Mouse (Mus musculus) myocyte (in vitro differentiated cells): ENCODE data around the gene Spsb2. TPM values are rescaled to one million over a fixed set of nuclear protein-coding genes. Genes with fewer than 3 reads are reported as not detected.
"Not testable (repeated sequence)": the region's sequence is repeated elsewhere in the genome, so short reads cannot be mapped to it uniquely, and the experiment has no call there.

ENCODE experiments used
- H3K27me3 ChIP-seq: one replicate; pipeline ENCODE4 v1.6.1; 2011; ENCODE audit not compliant: control insufficient read depth, insufficient read depth, insufficient read length
- H3K36me3 ChIP-seq: one replicate; pipeline ENCODE4 v1.6.1; 2011; ENCODE audit not compliant: control insufficient read depth, insufficient read depth
- H3K4me2 ChIP-seq: one replicate; pipeline ENCODE4 v1.6.1; 2011; ENCODE audit warnings: low read depth, control low read depth
- H3K4me3 ChIP-seq: one replicate; pipeline ENCODE4 v1.5.1; 2011; ENCODE audit warnings: mild to moderate bottlenecking, control low read depth, moderate library complexity
- H3K79me2 ChIP-seq: one replicate; pipeline ENCODE4 v1.6.1; 2011; ENCODE audit not compliant: control insufficient read depth, insufficient read depth
- H3ac ChIP-seq: one replicate; pipeline ENCODE4 v1.6.1; 2011; ENCODE audit not compliant: control insufficient read depth, insufficient read length
- CEBPB ChIP-seq: IDR thresholded peaks from 2 replicates; pipeline ENCODE4 v1.6.1; 2011; ENCODE audit warnings: mild to moderate bottlenecking, moderate library complexity; ENCODE audit not compliant: poor library complexity, insufficient read depth, severe bottlenecking
- E2F4 ChIP-seq: IDR thresholded peaks from one replicate; pipeline ENCODE4 v1.6.1; 2011; ENCODE audit warnings: mild to moderate bottlenecking, control low read depth, moderate library complexity; ENCODE audit not compliant: insufficient read depth
- MAX ChIP-seq: IDR thresholded peaks from one replicate; pipeline ENCODE4 v1.6.1; 2011; ENCODE audit warnings: low read depth, mild to moderate bottlenecking, control low read depth
- MYOD1 ChIP-seq, 3 experiments: IDR thresholded peaks; one replicate each; pipeline ENCODE4 v1.6.1; 2011; ENCODE audit warnings: control low read depth in 2 of 3, low read depth in 2 of 3, mild to moderate bottlenecking in 2 of 3, moderate library complexity in 1 of 3; ENCODE audit not compliant: insufficient read length in 2 of 3, control insufficient read depth in 1 of 3
- MYOG ChIP-seq, 3 experiments: IDR thresholded peaks; one replicate each; pipeline ENCODE4 v1.6.1; 2011; ENCODE audit warnings: control low read depth in 2 of 3, low read depth in 2 of 3, mild to moderate bottlenecking in 2 of 3; ENCODE audit not compliant: insufficient read length in 2 of 3, control insufficient read depth in 1 of 3, insufficient read depth in 1 of 3
- POLR2A ChIP-seq: IDR thresholded peaks from one replicate; pipeline ENCODE4 v1.6.1; 2011; ENCODE audit warnings: low read depth, mild to moderate bottlenecking, control low read depth, moderate library complexity; ENCODE audit not compliant: insufficient read length
- POLR2AphosphoS2 ChIP-seq: IDR thresholded peaks from one replicate; pipeline ENCODE4 v1.6.1; 2011; ENCODE audit warnings: low read depth, control low read depth; ENCODE audit not compliant: insufficient read length
- REST ChIP-seq: IDR thresholded peaks from one replicate; pipeline ENCODE4 v1.6.1; 2011; ENCODE audit warnings: mild to moderate bottlenecking, control low read depth, moderate library complexity; ENCODE audit not compliant: insufficient read depth, insufficient read length
- SRF ChIP-seq: IDR thresholded peaks from one replicate; pipeline ENCODE4 v1.6.1; 2011; ENCODE audit warnings: low read depth; ENCODE audit not compliant: control insufficient read depth, insufficient read length
- TCF12 ChIP-seq: IDR thresholded peaks from one replicate; pipeline ENCODE4 v1.6.1; 2011; ENCODE audit warnings: mild to moderate bottlenecking, control low read depth; ENCODE audit not compliant: poor library complexity, insufficient read depth, severe bottlenecking
- TCF3 ChIP-seq: IDR thresholded peaks from one replicate; pipeline ENCODE4 v1.6.1; 2011; ENCODE audit warnings: low read depth, control low read depth; ENCODE audit not compliant: insufficient read length
- USF1 ChIP-seq: IDR thresholded peaks from one replicate; pipeline ENCODE4 v1.6.1; 2011; ENCODE audit warnings: low read depth, mild to moderate bottlenecking, control low read depth, moderate library complexity
- polyA plus RNA-seq: library from polyadenylated mRNA; unstranded; fragments of >200 nt; fragmentation: generic; extraction: Trizol; gene quantifications from one replicate; pipeline ENCODE4 v1.2.1, GENCODE M21; 2012; ENCODE audit warnings: missing spikeins

Gene Spsb2
- polyA plus RNA-seq, 1 experiment: 41.2 TPM

DNA sequence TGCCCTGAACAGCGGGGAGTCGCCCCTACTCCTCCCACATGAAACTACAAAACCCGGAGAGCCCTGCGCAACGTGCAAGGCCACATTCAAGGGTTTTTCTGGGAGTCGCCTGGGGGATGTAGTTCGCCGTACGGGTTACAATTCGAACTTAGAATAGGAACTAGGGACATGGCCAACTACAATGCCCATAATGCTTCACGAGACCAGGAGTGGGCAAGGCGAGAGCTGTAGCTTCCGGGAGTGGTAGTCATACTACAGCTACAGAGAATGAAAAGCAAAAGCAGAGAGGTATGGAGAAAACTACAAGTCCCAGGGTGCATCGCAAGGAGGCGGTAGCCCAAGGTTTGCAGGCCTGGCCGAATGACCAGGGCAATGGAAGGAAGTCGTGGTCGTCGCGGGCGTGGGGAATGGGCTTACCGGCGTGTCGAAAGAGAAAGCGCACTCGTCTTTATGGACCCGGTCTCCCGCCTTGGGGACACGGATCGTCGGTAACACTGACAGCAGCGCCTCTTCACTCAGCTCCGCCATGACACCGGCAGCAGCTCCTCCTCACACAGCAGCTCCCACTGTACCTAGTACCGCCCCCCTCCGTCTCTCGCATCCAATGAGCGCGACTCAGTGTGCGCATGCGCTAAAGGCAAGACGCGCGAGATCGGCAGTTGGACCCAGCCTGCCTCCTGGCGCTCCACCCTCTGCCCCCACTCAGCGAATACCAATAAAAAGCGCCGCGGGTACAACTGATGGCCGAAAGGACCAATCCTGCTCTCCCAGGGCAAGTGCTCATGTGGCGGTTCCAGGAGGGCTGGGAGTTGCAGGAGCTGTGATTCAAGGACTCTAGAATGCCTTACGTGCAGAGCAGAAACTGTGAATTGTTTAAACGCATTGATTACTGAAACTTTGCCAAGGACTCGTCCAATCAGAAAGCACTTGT, 20.7 kb downstream of the Spsb2 start, which contains the start of the genes Usp5 and Cdca3:
TSS of gene Usp5 (minus strand) at position 617 of the 931 bp plus-strand sequence.
TSS of gene Cdca3 (plus strand) at position 680 of the 931 bp plus-strand sequence.
- TF ChIP-seq USF1 (peak; percentile 41), TCF3 (no peak), E2F4 (no peak), MAX (no peak), TCF12 (no peak), MYOD1 (IDR thresholded peaks at IDR 0.05; ENCODE audit: control insufficient read depth in 1 of 3, insufficient read length in 2 of 3, low read depth in 2 of 3) (no peak), MYOG (IDR thresholded peaks at IDR 0.05; ENCODE audit: control insufficient read depth in 1 of 3, insufficient read depth in 1 of 3, insufficient read length in 2 of 3, low read depth in 2 of 3) (peak in 1 of 3 experiments; percentile 2), REST (no peak), CEBPB (no peak), POLR2AphosphoS2 (peak; percentile 51), SRF (peak; percentile 52), POLR2A (peak; percentile 83)
- peaks cover 20% of the 10 kb centered on the region for H3K36me3 ChIP-seq
- H3K4me3 ChIP-seq: peak within 1 kb of the TSS; percentile 93
- peak within 1 kb of the TSS; percentile 96 for H3K4me2 ChIP-seq
- peaks cover 35% of the 10 kb centered on the region for H3K79me2 ChIP-seq
- peak within 1 kb of the TSS; percentile 38 for H3ac ChIP-seq
- H3K27me3 ChIP-seq: no peaks in the 10 kb centered on the region

DNA sequence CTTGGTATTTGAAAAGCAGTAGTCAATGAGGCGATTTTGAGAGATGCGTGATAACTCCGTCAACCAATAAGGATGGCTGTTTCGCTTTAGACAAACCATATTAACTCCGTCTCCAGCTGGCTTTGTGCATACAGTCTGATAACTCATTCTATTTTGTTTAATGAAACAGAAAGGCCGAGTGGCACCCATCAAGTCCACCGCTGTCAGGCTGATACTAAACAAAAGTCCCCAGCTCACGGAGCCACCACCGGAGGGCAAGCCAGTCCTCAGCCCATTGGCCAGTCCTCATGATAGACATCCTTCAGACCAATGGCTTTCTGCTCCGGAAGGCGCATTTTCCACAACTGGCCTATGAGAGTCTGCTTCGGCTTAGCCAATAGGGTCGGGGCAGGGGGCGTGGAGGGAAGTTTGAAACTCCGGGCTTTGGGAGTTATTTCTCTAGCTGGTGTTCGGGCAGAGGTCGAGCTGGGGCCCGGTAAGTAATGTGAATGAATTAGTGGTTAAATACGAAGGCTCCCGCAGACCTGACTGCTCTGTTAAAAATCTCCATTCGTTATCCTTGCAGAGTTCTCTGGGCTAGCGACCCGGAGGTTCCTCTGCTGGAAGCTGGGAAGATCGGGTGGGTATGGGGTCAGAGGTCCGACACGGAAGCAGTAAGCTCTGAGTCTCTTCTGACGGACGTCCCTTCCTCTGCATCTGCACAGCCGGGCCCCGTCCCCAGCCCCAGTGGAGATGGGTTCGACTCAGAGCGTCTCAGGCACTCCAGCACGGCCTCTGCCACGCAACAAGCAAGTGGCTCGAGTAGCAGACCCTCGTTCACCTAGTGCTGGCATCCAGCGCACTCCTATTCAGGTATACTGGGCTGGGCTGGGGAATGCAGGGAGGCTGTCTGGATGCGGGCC, 21.6 kb downstream of the Spsb2 start:
- Histone ChIP-seq H3K36me3 (peaks cover 10% of the 10 kb centered on the region), H3K4me3 (peak overlapping the region; percentile 93), H3K4me2 (peak overlapping the region; percentile 86), H3ac (peak overlapping the region; percentile 38), H3K79me2 (peaks cover 35% of the 10 kb centered on the region), H3K27me3 (no peaks in the 10 kb centered on the region)
- TF ChIP-seq USF1: no peak
- no peak for TF ChIP-seq MYOG (IDR thresholded peaks at IDR 0.05; ENCODE audit: control insufficient read depth in 1 of 3, insufficient read depth in 1 of 3, insufficient read length in 2 of 3, low read depth in 2 of 3)
- TF ChIP-seq CEBPB: no peak
- no peak for TF ChIP-seq MAX
- peak; percentile 100 for TF ChIP-seq E2F4
- TF ChIP-seq TCF12: no peak
- no peak for TF ChIP-seq MYOD1 (IDR thresholded peaks at IDR 0.05; ENCODE audit: control insufficient read depth in 1 of 3, insufficient read length in 2 of 3, low read depth in 2 of 3)
- no peak for TF ChIP-seq SRF
- TF ChIP-seq TCF3: no peak
- TF ChIP-seq POLR2AphosphoS2: peak; percentile 42
- no peak for TF ChIP-seq REST
- TF ChIP-seq POLR2A: no peak

DNA sequence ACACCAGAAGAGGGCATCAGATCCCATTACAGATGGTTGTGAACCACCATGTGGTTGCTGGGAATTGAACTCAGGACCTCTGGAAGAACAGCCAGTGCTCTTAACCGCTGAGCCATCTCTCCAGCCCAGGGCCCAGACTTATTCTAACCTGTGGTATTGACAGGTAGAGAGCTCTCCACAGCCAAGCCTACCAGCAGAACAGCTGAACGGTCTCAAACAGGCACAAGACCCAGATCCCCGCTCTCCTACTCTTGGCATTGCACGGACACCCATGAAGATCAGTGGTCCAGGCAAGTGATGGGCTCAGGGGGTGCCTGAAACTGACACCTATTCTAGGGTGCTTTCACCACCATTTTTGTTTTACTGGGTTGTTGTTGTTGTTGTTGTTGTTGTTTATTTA, 22.7 kb downstream of the Spsb2 start:
- not testable (repeated sequence) for H3K27me3 ChIP-seq, H3K36me3 ChIP-seq, H3ac ChIP-seq
- peaks cover 34% of the 10 kb centered on the region for H3K79me2 ChIP-seq
- H3K4me3 ChIP-seq: peak overlapping the region; percentile 93
- H3K4me2 ChIP-seq: peak overlapping the region; percentile 86

DNA sequence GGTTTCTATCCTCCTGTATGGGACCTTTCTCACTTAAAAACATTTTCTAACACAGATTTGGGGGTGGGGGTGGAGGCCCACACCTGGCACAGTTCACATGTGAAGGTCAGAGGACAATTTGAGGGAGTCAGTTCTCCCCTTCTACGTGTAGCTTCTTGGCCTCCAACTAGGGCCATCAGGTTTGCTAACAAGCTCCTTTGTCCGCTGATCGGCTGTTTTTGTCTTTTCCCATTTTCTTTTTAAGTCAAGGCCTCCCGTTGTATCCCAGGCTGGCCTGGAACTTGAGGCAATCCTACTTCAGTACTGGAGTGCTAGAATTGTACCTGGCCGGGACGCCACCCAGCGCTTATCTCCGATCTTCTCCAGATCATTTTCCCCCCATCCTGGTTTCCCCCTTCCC, 23.2 kb downstream of the Spsb2 start:
- H3K79me2 ChIP-seq: peaks cover 30% of the 10 kb centered on the region
- TF ChIP-seq E2F4: no peak
- TF ChIP-seq MAX: no peak
- no peak for TF ChIP-seq SRF
- TF ChIP-seq USF1: no peak
- TF ChIP-seq TCF3: no peak
- TF ChIP-seq POLR2A: no peak
- TF ChIP-seq REST: no peak
- TF ChIP-seq CEBPB: no peak
- no peak for TF ChIP-seq TCF12
- TF ChIP-seq POLR2AphosphoS2: no peak
- TF ChIP-seq MYOD1 (IDR thresholded peaks at IDR 0.05; ENCODE audit: control insufficient read depth in 1 of 3, insufficient read length in 2 of 3, low read depth in 2 of 3): no peak
- TF ChIP-seq MYOG (IDR thresholded peaks at IDR 0.05; ENCODE audit: control insufficient read depth in 1 of 3, insufficient read depth in 1 of 3, insufficient read length in 2 of 3, low read depth in 2 of 3): no peak
- H3K27me3 ChIP-seq: no peaks in the 10 kb centered on the region
- H3ac ChIP-seq: no peak overlapping the region
- no peak overlapping the region for H3K4me3 ChIP-seq
- no peak overlapping the region for H3K4me2 ChIP-seq
- peaks cover 3% of the 10 kb centered on the region for H3K36me3 ChIP-seq
